Comparison of ENCODE assay signal across 25 mouse cellular contexts in the genomic region with DNA sequence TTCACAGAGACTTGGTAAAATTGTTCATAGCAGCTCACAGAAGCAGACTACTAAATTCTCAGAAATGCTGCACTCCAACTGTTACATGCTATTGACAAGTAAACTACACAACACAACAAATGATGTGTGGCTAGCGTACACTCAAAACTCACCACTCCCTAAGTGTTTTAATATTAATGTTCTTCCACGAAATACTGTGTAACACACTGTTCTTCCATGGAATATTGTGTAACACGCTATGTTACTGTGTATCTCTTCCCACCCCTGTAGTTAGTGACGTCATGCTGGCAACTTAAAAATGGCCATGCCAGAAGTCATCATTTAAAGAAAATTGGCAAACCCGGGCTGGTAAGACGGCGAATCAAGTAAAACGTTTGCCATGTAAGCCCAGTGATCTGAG.
DNase-seq lines count a peak whose midpoint lies in the region; ATAC-seq lines count a peak whose summit lies in the region.
"Had no signal": no experiment of that assay in that cellular context is flagged by ENCODE, and none has a peak within 500 bp of the region (broad histone marks: within the 10 kb centered on the region; RNA-seq: fewer than 3 reads in every experiment).

No protein-coding gene starts in this region.

- peaks cover 13% of the 10 kb centered on the region for H3K4me1 ChIP-seq in heart, embryonic 12.5 days (replicated peaks)
- H3K4me1 ChIP-seq in intestine, embryonic 14.5 days (replicated peaks; ENCODE audit: control insufficient read depth, insufficient read depth, low read length), result peaks cover 11% of the 10 kb centered on the region; the same call in 1 of the 2 replicates
- H3K4me1 ChIP-seq in intestine, embryonic 16.5 days (ENCODE audit: control insufficient read depth, insufficient read depth, low read length), result no peaks in the 10 kb centered on the region
- H3K4me1 ChIP-seq in lung, embryonic 15.5 days, result peaks cover 14% of the 10 kb centered on the region; the same call in 1 of the 2 replicates
- H3K4me1 ChIP-seq: forebrain, embryonic 10.5 days; forebrain, embryonic 13.5 days; hindbrain, embryonic 10.5 days; hindbrain, embryonic 13.5 days had no signal

- H3K9ac ChIP-seq in heart, embryonic 12.5 days, result no peak overlapping the region
- no peak overlapping the region for H3K9ac ChIP-seq in intestine, embryonic 14.5 days (ENCODE audit: low read length)
- no peak overlapping the region for H3K9ac ChIP-seq in intestine, embryonic 16.5 days (ENCODE audit: low read depth, low read length)
- no peak overlapping the region for H3K9ac ChIP-seq in lung, embryonic 15.5 days
- H3K9ac ChIP-seq: forebrain, embryonic 13.5 days; hindbrain, embryonic 13.5 days had no signal

- WGBS in heart, embryonic 12.5 days, result 76% methylated on average over 8 of the region's 8 CpGs
- WGBS in intestine, embryonic 14.5 days, result 77% methylated on average over 8 of the region's 8 CpGs
- WGBS in intestine, embryonic 16.5 days, result 82% methylated on average over 8 of the region's 8 CpGs
- 62% methylated on average over 8 of the region's 8 CpGs for WGBS in lung, embryonic 15.5 days

- H3K36me3 ChIP-seq in heart, embryonic 12.5 days, result no peaks in the 10 kb centered on the region
- H3K36me3 ChIP-seq in intestine, embryonic 14.5 days (ENCODE audit: control insufficient read depth, insufficient read depth, low read length), result no peaks in the 10 kb centered on the region
- no peaks in the 10 kb centered on the region for H3K36me3 ChIP-seq in intestine, embryonic 16.5 days (ENCODE audit: control insufficient read depth, insufficient read depth, low read length)
- no peaks in the 10 kb centered on the region for H3K36me3 ChIP-seq in lung, embryonic 15.5 days
- H3K36me3 ChIP-seq: forebrain, embryonic 10.5 days; G1E; hindbrain, embryonic 10.5 days; hindbrain, embryonic 13.5 days had no signal

- ATAC-seq in heart, embryonic 12.5 days (ENCODE audit: insufficient number of reproducible peaks, low FRiP score), result no peak
- ATAC-seq in intestine, embryonic 14.5 days (replicated peaks; ENCODE audit: low FRiP score, low TSS enrichment, low read depth), result no peak
- no peak for ATAC-seq in intestine, embryonic 16.5 days
- no peak; the same call in 1 of the 2 replicates for ATAC-seq in lung, embryonic 15.5 days (ENCODE audit: borderline replicate concordance, extremely low read depth, low FRiP score, low TSS enrichment)
- ATAC-seq: forebrain, embryonic 13.5 days; forebrain, embryonic 16.5 days; hindbrain, embryonic 16.5 days; intestine, postnatal 0 days; Patski had no signal

- H3K4me2 ChIP-seq in heart, embryonic 12.5 days, result no peak overlapping the region
- no peak overlapping the region for H3K4me2 ChIP-seq in intestine, embryonic 14.5 days (ENCODE audit: low read length)
- H3K4me2 ChIP-seq in intestine, embryonic 16.5 days (ENCODE audit: low read depth, low read length), result no peak overlapping the region
- H3K4me2 ChIP-seq in lung, embryonic 15.5 days, result no peak overlapping the region
- H3K4me2 ChIP-seq: forebrain, embryonic 13.5 days; hindbrain, embryonic 13.5 days had no signal

- no peaks in the 10 kb centered on the region for H3K27me3 ChIP-seq in heart, embryonic 12.5 days (replicated peaks)
- H3K27me3 ChIP-seq in intestine, embryonic 14.5 days (replicated peaks; ENCODE audit: control insufficient read depth, insufficient read depth, low read length), result no peaks in the 10 kb centered on the region
- H3K27me3 ChIP-seq in intestine, embryonic 16.5 days (replicated peaks; ENCODE audit: control insufficient read depth, insufficient read depth, low read length), result no peaks in the 10 kb centered on the region
- H3K27me3 ChIP-seq in lung, embryonic 15.5 days, result no peaks in the 10 kb centered on the region
- H3K27me3 ChIP-seq: CH12.LX; hindbrain, embryonic 13.5 days; Patski had no signal

- H3K27ac ChIP-seq in heart, embryonic 12.5 days (ENCODE audit: poor library complexity, severe bottlenecking), result 0 out of 2 replicates have a peak overlapping the region, but pooled peaks have one; percentile 51
- peak overlapping the region; percentile 0; the same call in 1 of the 2 replicates for H3K27ac ChIP-seq in intestine, embryonic 14.5 days (ENCODE audit: low read depth)
- no peak overlapping the region for H3K27ac ChIP-seq in intestine, embryonic 16.5 days (ENCODE audit: low read length)
- peak overlapping the region; percentile 31; the same call in 1 of the 2 replicates for H3K27ac ChIP-seq in lung, embryonic 15.5 days
- H3K27ac ChIP-seq: forebrain, embryonic 10.5 days; forebrain, embryonic 13.5 days; hindbrain, embryonic 10.5 days; hindbrain, embryonic 13.5 days had no signal

- H3K4me3 ChIP-seq in heart, embryonic 12.5 days, result no peak overlapping the region
- no peak overlapping the region for H3K4me3 ChIP-seq in intestine, embryonic 14.5 days (ENCODE audit: low read depth, low read length)
- no peak overlapping the region for H3K4me3 ChIP-seq in intestine, embryonic 16.5 days (ENCODE audit: low read length)
- H3K4me3 ChIP-seq in lung, embryonic 15.5 days, result no peak overlapping the region
- H3K4me3 ChIP-seq: forebrain, embryonic 10.5 days; forebrain, embryonic 13.5 days; hindbrain, embryonic 10.5 days; hindbrain, embryonic 13.5 days had no signal

- H3K9me3 ChIP-seq in heart, embryonic 12.5 days (replicated peaks), result no peaks in the 10 kb centered on the region
- no peaks in the 10 kb centered on the region for H3K9me3 ChIP-seq in intestine, embryonic 14.5 days (ENCODE audit: control insufficient read depth, low read length)
- H3K9me3 ChIP-seq in intestine, embryonic 16.5 days (ENCODE audit: control insufficient read depth, low read length), result no peaks in the 10 kb centered on the region
- no peaks in the 10 kb centered on the region for H3K9me3 ChIP-seq in lung, embryonic 15.5 days
- H3K9me3 ChIP-seq: forebrain, embryonic 10.5 days; forebrain, embryonic 13.5 days; hindbrain, embryonic 10.5 days; hindbrain, embryonic 13.5 days had no signal

- no peak for DNase-seq in heart, adult 9 months (ENCODE audit: low spot score in 2 of 2)
- DNase-seq in intestine, embryonic 14.5 days (ENCODE audit: low spot score), result no peak
- DNase-seq in lung, postnatal 36 days, result no peak
- DNase-seq: adrenal gland, postnatal 10 days; adrenal gland, postnatal 36 days; B cell, adult 2 months; cerebellum, adult 18-20 months; cerebellum, adult 9-10 months; cerebellum, postnatal 14 days; gastrocnemius, postnatal 10 days; gastrocnemius, postnatal 36 days; heart, postnatal 14 days had no signal
